Mouse (Mus musculus): ENCODE results near the gene Tmem60. TPM values are rescaled to one million over a fixed set of nuclear protein-coding genes. Genes with fewer than 3 reads are reported as not detected.

The Tmem60 gene
- polyA plus RNA-seq, 2 experiments, result 36.2 to 58.4 TPM

GRCm38 (mm10) chr5:20935934-20936333, 53.9 kb downstream of the Tmem60 start:
- Histone ChIP-seq H3K9me3 (ENCODE audit: control insufficient read depth, low read length) (no peaks in the 10 kb centered on the region), H3K27me3 (ENCODE audit: control insufficient read depth, insufficient read depth, low read length) (no peaks in the 10 kb centered on the region), H3K4me1 (ENCODE audit: control insufficient read depth, insufficient read depth, low read length) (no peaks in the 10 kb centered on the region), H3K36me3 (ENCODE audit: control insufficient read depth, insufficient read depth, low read length) (no peaks in the 10 kb centered on the region), H3K27ac (replicated peaks; ENCODE audit: low read depth, low read length) (no peak overlapping the region), H3K4me2 (replicated peaks; ENCODE audit: low read depth, low read length, severe bottlenecking) (no peak overlapping the region), H3K4me3 (replicated peaks; ENCODE audit: low read length) (no peak overlapping the region), H3K9ac (ENCODE audit: low read depth, low read length, severe bottlenecking) (no peak overlapping the region)
- 57% methylated on average over 5 of the region's 5 CpGs for WGBS
- no peak for TF ChIP-seq POLR2A (IDR thresholded peaks at IDR 0.05; ENCODE audit: borderline replicate concordance, extremely low read depth, insufficient read depth, insufficient read length)
- ATAC-seq (ENCODE audit: low FRiP score, low read depth), result no peak
- no peak for DNase-seq (ENCODE audit: low spot score)

Other genes with a start within 250 kb of the Tmem60 start
- gene Phtf2, start 67 bp upstream of the Tmem60 start, polyA plus RNA-seq (2012; rRNA removed), result 8.4 and 8.6 TPM in 2 replicates
- 14.9 and 15.5 TPM in 2 replicates for gene Phtf2, start 67 bp upstream of the Tmem60 start, polyA plus RNA-seq (2014; fragmentation: Nextera tagmentation; extraction: Ambion mirVana)
- gene Rsbn1l, start 74.2 kb downstream of the Tmem60 start, polyA plus RNA-seq (2012; rRNA removed), result 7.6 and 8.0 TPM in 2 replicates
- gene Rsbn1l, start 74.2 kb downstream of the Tmem60 start, polyA plus RNA-seq (2014; fragmentation: Nextera tagmentation; extraction: Ambion mirVana), result 5.9 and 6.6 TPM in 2 replicates
- 55.5 and 67.4 TPM in 2 replicates for gene Ptpn12, start 173.7 kb downstream of the Tmem60 start, polyA plus RNA-seq (2012; rRNA removed)
- gene Ptpn12, start 173.7 kb downstream of the Tmem60 start, polyA plus RNA-seq (2014; fragmentation: Nextera tagmentation; extraction: Ambion mirVana), result 25.4 and 25.8 TPM in 2 replicates

All from limb, embryonic 14.5 days (tissue).